Mouse (Mus musculus): ENCODE measurements around the gene Hc.

DNA sequence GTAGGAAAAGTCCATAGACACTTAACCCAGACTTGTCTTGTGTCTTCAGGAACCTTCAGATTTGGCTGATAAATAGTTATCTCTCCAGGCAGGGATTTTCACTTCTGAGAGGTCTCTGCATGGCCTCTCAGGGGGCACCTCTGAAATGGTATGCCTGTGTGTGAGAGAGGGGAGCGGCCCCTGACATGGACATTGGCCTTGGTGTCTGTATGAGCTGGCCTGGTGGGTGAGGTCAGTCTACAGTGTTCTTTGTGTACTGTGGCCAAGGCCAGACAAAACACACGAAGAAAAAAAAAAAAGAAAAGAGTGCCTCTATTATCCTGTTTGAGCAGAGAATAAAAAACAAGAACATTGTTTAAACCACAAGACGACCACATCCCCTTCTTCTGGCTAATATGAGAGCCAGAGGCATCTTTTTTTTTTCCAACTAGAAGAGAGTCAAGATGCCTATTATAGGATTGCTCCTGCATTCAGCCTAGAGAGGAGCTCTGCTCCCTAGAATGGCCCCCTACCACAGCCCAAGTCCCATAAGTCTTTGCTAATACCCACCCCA lies 81.7 kb downstream of the Hc start:
- no peak for TF ChIP-seq GATA1 (IDR thresholded peaks at IDR 0.05; ENCODE audit: borderline replicate concordance, low read length)
- TF ChIP-seq CTCF (IDR thresholded peaks at IDR 0.05; ENCODE audit: low read depth, low read length), result no peak
- TF ChIP-seq TAL1 (conservative IDR thresholded peaks at IDR 0.05; ENCODE audit: low read depth, low read length), result no peak
- no peak for TF ChIP-seq POLR2AphosphoS5 (IDR thresholded peaks at IDR 0.05; ENCODE audit: insufficient replicate concordance, low read depth, low read length)
- TF ChIP-seq GATA2 (IDR thresholded peaks at IDR 0.05; ENCODE audit: borderline replicate concordance, low read depth, low read length), result no peak

Measured in G1E (cell line).